Mouse (Mus musculus): Measurements from ENCODE around the gene Gal3st3.
A peak's percentile ranks its signal among the peaks of the same experiment; 100 is the strongest.
"Not testable (repeated sequence)": the region's sequence is repeated elsewhere in the genome, so short reads cannot be mapped to it uniquely, and the experiment has no call there.

Gal3st3 gene

DNA sequence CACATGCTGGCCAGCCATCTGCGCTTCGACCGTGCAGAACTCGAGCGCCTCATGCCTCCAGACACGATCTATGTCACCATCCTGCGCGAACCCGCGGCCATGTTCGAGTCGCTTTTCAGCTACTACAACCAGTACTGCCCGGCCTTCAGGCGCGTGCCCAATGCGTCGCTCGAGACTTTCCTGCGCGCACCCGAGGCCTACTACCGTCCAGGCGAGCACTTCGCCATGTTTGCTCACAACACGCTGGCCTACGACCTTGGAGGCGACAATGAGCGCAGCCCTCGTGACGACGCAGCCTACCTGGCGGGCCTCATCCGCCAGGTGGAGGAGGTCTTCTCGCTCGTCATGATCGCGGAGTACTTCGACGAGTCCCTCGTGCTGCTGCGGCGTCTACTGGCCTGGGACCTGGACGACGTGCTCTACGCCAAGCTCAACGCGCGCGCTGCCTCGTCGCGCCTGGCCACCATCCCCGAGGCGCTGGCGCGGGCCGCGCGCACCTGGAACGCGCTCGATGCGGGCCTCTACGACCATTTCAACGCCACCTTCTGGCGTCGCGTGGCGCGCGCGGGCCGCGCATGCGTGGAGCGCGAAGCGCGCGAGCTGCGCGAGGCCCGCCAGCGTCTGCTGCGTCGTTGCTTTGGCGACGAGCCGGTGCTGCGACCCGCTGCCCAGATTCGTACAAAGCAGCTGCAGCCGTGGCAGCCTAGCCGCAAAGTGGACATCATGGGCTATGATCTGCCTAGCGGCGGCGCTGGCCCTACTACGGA is 9.0 kb downstream of the Gal3st3 start:
- DNase-seq (ENCODE audit: low read depth) = no peak

DNA sequence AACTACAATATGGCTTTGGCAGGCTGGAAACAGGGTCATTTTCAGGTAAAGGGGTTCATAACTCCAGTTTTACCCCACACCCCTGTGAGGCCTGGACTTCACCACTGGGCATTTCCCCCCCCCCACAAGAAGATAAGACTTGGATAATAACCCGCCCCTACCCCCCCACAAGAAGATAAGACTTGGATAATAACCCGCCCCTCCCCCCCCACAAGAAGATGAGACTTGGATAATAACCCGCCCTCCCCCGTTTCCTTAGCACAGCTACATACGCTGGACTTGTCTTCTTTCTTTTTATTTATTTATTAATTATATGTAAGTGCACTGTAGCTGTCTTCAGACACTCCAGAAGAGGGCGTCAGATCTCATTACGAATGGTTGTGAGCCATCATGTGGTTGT is 10.9 kb downstream of the Gal3st3 start:
- peak; percentile 28 for DNase-seq (ENCODE audit: low read depth)

DNA sequence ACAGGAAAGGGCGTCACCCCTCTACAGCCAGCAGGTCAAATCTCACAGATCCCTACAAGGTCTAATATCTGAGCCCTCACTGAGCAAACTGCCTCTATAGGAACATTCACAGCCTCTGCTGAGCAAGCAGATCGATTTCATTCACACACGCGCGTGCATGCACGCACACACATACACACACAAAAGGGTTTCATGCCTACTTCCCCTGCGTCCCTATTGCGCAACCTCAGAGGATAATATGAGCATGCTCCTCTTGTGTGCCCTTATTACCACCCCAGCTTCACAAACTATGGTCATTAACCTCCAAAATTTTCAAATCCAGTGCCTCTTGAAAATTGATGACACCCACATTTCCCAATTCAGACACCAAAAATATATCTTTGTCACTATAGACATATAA is 15.1 kb downstream of the Gal3st3 start:
- peak; percentile 55 for DNase-seq (ENCODE audit: low read depth)

DNA sequence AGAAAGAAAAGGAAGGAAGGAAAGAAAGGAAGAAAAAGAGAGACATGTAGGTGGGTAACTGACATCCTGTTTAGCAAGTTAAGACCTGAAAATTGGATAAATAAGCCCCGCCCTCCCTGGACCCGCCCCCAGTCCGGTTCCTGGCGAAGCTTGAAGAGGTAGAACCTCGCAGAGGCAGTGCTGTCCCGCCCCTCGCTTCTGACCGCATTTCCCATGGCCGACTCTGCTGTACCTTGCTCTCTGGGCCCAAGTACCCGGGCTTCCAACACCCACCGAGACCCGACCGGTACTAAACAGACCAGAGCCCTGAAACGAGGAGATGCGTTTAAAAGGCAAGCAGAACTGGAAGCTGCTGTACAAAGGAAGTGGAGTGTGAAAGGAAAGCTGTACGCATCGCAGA is 25.7 kb downstream of the Gal3st3 start:
- DNase-seq (ENCODE audit: low read depth) = no peak

DNA sequence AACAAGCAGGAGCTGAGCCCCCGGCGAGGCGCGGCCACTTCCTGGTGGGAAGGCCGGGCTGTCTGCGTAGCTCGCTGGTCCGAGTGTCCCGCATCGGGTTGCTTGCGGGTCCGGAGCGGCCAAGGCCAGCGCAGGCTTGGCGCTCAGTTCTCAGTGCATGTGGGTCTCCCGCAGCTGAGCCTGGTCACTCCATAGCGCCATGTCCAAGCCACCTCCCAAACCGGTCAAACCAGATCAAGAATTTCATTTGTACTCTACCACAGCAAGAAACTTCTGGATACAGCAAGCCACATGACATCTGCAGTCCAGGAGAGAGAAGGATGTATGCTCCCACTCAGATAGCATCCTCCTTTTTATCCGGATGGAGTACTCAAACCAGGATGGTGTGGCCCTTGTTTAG is 29.8 kb downstream of the Gal3st3 start:
- DNase-seq (ENCODE audit: low read depth) = no peak

DNA sequence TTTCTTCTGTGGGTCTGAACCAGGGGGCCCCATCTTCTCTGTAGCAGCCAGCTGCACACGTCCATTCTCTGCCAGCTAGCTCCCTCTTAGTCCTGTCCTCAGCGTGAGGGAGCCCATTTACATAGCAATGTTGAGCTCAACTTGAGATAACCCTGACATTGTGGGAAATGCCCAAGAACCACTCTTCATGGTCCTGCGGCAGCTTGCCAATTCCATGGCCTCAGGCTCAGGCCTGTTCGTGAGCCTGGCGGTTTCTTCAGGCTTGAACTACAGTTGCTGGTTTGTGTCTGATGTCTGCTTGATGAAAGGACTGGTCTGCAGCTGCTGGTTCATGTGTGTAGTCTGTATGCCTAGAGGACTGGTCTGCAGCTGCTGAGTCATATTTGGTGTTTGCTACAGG is 36.6 kb downstream of the Gal3st3 start:
- DNase-seq (ENCODE audit: low read depth) = no peak

DNA sequence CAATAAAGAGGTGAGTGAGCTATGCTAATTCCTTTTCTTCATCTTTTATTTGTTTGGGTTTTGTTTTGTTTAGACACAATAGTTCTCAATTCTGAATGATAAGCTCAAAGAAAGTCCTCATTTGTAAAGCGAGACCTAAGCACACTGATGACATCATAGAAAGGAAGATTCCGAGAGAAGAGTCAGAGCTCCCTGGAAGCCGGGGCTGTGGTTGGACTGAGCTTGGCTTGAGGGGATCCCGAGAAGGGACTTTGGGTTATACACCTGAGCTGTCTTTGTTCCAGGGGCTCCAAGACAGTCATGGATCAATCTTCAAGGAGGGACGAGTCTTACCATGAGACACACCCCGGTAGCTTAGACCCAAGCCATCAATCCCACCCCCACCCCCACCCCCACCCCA is 37.3 kb downstream of the Gal3st3 start, which contains the start of gene Catsper1:
TSS of gene Catsper1 (plus strand) at position 301 of the 400 bp plus-strand sequence.
- DNase-seq (ENCODE audit: low read depth) = no peak

DNA sequence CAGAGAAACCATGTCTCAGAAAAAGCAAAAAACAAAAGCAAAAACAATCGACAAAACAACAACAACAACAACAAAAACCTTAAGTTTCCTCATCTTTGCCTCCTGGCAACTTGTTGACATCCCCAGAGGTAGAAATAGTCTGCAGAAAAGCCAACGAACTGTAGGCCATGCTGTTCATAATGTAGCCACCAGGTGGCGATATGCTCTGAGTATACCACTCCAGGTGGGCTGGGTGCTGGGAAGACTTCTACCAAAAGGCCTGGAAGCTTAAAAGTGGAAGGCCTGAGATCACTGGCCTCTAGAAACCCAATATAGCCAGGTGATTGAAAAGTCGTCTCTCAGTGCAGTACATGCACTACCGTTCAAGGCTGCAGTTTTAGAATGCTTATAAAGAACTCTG is 39.8 kb downstream of the Gal3st3 start:
- DNase-seq (ENCODE audit: low read depth) = peak; percentile 79

DNA sequence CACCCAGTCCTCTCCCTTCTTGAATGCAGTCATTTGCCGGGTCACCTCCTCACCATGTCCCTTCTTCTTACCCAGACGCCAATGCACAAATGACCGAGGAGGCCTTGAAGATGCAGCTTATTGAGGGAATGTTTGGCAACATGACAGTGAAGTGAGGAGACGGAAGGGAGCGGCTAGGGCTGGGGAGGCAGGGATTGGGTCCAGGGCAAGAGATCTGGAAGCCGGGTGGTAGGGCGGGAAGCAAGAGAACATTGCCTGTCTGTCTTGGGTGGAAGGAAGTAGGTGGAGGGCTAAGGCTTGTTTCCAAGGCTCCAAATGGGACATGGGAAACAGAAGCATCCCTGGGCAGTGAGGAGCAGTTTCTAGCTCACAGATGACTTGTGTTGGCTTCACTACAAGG is 43.2 kb downstream of the Gal3st3 start:
- DNase-seq (ENCODE audit: low read depth) = no peak

DNA sequence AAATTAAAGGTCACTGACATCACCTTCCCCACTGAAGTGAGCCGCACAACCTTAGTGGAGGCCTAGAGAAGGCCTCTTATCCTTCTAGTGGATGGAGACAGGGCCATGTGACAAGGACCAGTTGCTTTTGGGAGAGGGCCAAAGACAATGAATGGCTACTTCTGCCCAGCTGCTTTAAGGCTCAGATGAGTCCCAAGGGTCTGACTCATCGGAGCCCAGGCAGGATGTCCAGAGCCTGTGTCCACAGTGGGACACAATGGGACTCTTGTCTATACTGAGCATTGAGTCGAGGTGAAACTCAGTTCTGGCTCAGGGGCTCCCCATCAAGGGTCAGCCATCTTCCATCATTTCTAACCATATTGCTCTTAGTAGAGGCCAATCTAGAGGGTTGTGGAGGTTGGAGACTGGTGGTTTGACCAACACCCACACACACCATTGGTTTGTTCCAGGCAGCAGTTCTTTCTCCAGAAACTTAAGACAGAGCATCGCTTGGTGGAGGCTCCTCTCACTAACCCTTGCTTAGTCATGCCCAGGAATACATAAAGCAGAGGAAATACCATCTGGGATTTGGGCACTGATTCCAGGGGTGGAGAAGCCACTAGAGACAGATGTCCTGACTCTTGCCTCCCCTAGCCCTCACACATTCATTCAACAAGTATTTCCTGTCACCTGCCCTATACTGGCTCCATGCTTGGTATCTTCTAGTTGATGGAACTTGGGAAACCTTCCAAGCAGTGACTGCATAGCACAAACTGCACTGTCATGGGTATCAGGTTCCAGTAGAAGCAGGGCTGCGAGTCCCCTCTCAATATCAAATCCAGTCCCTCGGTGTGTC is 47.4 kb downstream of the Gal3st3 start:
- peak; percentile 52 for DNase-seq (ENCODE audit: low read depth)

DNA sequence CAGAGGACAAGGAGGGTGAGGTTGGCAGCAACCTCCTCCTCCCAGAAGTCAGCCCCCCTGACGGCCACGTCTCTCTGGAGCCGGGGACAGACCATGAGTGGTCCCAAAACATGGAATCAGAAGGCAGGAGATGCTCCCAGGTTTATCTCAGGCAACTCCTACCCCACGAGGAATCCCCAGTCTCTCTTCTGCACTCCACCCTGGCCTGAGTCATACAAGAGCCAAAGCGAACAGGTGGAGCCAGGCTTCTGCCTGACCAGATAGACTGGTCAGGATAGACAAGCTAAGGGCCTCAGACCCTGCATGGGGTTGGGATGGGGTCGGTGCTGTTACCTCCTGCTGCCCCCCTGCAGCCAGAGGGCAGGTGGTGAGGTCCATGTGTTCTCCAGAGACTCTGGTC is 49.9 kb downstream of the Gal3st3 start:
- DNase-seq (ENCODE audit: low read depth) = no peak

DNA sequence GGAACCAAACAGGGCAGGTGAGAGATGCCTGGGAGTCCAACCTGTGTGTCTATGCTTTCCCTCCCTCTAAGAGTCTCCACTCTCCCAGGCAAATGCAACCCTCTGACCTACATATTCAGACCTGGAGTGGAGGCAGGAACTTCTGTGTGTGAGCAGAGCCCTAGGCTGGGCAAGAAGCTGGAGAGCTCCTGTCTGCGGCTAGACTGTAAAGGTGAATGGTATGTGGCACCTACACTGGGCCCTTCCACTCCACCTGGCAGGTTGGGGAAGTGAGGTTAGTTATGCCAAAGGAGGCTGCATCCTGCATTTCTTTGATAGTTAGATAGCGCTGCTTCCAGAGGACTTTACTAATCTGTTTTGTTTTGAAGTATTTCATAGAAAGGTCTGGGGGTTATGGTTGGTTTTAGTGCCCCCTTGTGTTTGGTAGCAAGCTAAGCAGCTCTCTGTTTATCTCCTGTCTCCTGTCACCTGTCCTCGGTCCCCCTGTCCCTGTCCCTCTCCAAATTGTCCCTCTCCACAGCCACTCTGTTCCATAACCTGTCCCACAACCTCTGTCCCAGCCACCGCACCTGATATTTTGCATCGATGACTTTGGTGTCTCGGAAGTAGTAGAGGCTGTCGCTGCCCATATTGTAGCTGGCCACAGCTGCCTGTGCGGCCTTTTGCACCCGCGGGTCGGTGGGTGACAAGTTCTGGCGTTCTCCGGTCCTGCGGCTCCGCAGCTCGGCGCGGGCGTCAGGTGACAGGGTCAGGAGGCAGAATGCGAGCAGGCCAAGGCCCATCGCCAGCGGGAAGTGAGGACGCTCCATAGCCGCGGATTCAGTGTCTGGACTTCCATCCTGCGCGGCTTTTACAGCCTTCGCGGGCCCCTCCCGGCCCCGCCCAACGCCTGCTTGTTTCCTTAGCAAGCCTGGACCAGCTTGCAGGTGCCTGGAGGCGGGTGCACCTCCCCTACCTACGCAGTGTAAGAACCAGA is 50.7 kb downstream of the Gal3st3 start:
- peak; percentile 54 for DNase-seq (ENCODE audit: low read depth)

DNA sequence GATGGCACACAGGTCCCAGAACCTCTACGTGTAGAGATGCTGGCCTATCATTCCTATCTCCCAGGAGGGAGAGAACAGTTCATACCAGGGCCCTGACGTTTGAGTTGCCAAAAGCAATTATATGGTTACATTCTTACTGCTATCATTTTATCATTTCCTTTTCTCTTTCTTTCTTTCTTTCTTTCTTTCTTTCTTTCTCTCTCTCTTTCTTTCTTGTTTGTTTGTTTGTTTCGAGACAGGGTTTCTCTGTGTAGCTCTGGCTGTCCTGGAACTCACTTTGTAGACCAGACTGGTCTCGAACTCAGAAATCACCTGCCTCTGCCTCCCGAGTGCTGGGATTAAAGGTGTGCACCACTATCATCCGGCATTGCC is 51.4 kb downstream of the Gal3st3 start, which contains the start of gene Cst6:
TSS of gene Cst6 (minus strand) at position 73 of the 372 bp plus-strand sequence.
- not testable (repeated sequence) for DNase-seq (ENCODE audit: low read depth)

DNA sequence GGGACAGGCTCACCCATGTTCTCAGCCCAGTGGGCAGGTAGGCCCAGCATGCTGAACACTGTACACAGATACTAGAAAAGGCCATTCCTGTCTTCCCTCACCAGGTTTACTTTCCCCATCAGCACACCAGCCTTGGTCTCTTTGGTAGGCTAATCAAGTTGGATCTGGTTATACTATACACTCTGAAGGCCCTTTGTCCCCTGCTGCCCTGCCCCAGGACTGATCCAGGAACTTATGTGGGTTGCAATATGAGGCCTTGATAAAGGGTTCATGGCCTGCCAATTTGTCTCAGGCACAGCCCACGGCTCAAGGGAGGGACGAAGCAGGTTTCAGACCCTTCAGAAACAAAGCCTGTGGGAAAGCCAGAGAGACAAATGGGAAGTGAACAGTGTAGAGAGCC is 55.5 kb downstream of the Gal3st3 start:
- DNase-seq (ENCODE audit: low read depth) = no peak

DNA sequence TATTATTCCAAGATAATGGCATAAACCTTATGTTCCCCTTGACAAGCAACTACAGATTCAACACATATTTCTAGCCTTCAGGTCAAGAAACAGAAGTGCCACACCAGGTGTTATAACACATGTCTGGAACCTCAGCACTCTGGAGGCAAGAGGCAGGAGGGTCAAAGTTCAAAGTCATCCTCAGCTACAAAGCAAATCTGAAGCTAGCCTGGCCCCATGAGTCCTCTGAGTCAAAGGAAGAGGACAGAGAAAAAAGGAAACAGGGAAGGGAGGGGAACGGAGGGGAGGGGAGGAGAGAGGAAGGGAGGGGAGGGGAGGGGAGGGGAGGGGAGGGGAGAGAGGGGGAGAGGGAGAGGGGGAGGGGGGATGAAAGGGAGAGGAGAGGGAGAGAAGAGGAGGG is 57.9 kb downstream of the Gal3st3 start:
- peak; percentile 71 for DNase-seq (ENCODE audit: low read depth)
